Mouse (Mus musculus): ENCODE measurements around the gene Vsig1. TPM values are rescaled to one million over a fixed set of nuclear protein-coding genes. Genes with fewer than 3 reads are reported as not detected.

Vsig1 gene
- polyA plus RNA-seq (2014; fragmentation: Illumina TruSeq; extraction: RNeasy Lipid Tissue Mini Kit (QIAGEN cat#74804); ENCODE audit: low read depth, low replicate concordance), result 0.77 TPM

GRCm38 (mm10) chrX:140907360-140907759 lies at the start of gene Vsig1:
Gene Vsig1 (plus strand): TSS chrX:140907608.

GRCm38 (mm10) chrX:140956272-140956940 lies 49.0 kb downstream of the Vsig1 start, which contains the start of the genes Psmd10 and Atg4a:
Gene Psmd10 (minus strand): TSS chrX:140956728.
Gene Atg4a (plus strand): TSS chrX:140956907.

Other genes starting within 250 kb of the Vsig1 start
- 43.9 TPM for gene Mid2, start 243.0 kb upstream of the Vsig1 start, polyA plus RNA-seq (2014; fragmentation: Illumina TruSeq; extraction: RNeasy Lipid Tissue Mini Kit (QIAGEN cat#74804); ENCODE audit: low read depth, low replicate concordance)
- gene Tex13b, start 94.2 kb upstream of the Vsig1 start, polyA plus RNA-seq (2014; fragmentation: Illumina TruSeq; extraction: RNeasy Lipid Tissue Mini Kit (QIAGEN cat#74804); ENCODE audit: low read depth, low replicate concordance), result not detected
- gene Psmd10, start 49.1 kb downstream of the Vsig1 start, polyA plus RNA-seq (2014; fragmentation: Illumina TruSeq; extraction: RNeasy Lipid Tissue Mini Kit (QIAGEN cat#74804); ENCODE audit: low read depth, low replicate concordance), result 47.3 TPM
- 58.7 TPM for gene Atg4a, start 49.3 kb downstream of the Vsig1 start, polyA plus RNA-seq (2014; fragmentation: Illumina TruSeq; extraction: RNeasy Lipid Tissue Mini Kit (QIAGEN cat#74804); ENCODE audit: low read depth, low replicate concordance)